Mouse (Mus musculus) megakaryocyte progenitor cell, adult 5-6 weeks (primary cell): Measurements from ENCODE around the gene Ccl11. TPM values are rescaled to one million over a fixed set of nuclear protein-coding genes. Genes with fewer than 3 reads are reported as not detected.
A peak's percentile ranks its signal among the peaks of the same experiment; 100 is the strongest.

ENCODE experiments used
- ATAC-seq: replicated peaks from 2 replicates; pipeline ENCODE4 v1.8.0; 2016; ENCODE audit warnings: mild to moderate bottlenecking, moderate TSS enrichment, inconsistent platforms; ENCODE audit not compliant: poor library complexity
- total RNA-seq, 2 experiments: library from RNA; stranded (forward) in 1 of 2; stranded (reverse) in 1 of 2; fragments of 157-497, 149-512 nt in 1 of 2; fragments of 200-1000 nt in 1 of 2; gene quantifications; 2 replicates each; pipeline versions ENCODE4 v1.2.3 to v1.2.4; 2015 to 2017

Ccl11 gene
- total RNA-seq (2015) (not detected in 2 replicates), total RNA-seq (2017) (not detected in 2 replicates)

GRCm38 (mm10) chr11:82057646-82058045, at the start of gene Ccl11:
Gene Ccl11 (plus strand): TSS chr11:82057823.
- ATAC-seq = no peak

- no peak for ATAC-seq
Observed at GRCm38 (mm10) chr11:82010115-82010514, 47.5 kb upstream of the Ccl11 start.

GRCm38 (mm10) chr11:82011411-82012193, 46.0 kb upstream of the Ccl11 start:
- no peak for ATAC-seq

GRCm38 (mm10) chr11:82013756-82014155, 43.9 kb upstream of the Ccl11 start:
- no peak for ATAC-seq

GRCm38 (mm10) chr11:82015066-82015465, 42.6 kb upstream of the Ccl11 start:
- ATAC-seq = peak; percentile 94

GRCm38 (mm10) chr11:82016181-82016780, 41.3 kb upstream of the Ccl11 start:
- ATAC-seq = no peak

- ATAC-seq = no peak
Observed at GRCm38 (mm10) chr11:82019389-82019788, 38.2 kb upstream of the Ccl11 start.

- no peak for ATAC-seq
Observed at GRCm38 (mm10) chr11:82019793-82020192, 37.8 kb upstream of the Ccl11 start.

GRCm38 (mm10) chr11:82021406-82021805, 36.2 kb upstream of the Ccl11 start:
- ATAC-seq = peak; percentile 42

- ATAC-seq = peak; percentile 70
Observed at GRCm38 (mm10) chr11:82022504-82023056, 35.0 kb upstream of the Ccl11 start.

- ATAC-seq = peak; percentile 76
Observed at GRCm38 (mm10) chr11:82023769-82024168, 33.9 kb upstream of the Ccl11 start.

- no peak for ATAC-seq
Observed at GRCm38 (mm10) chr11:82030171-82030570, 27.5 kb upstream of the Ccl11 start.

GRCm38 (mm10) chr11:82032136-82032535, 25.5 kb upstream of the Ccl11 start:
- no peak for ATAC-seq

GRCm38 (mm10) chr11:82032678-82033344, 24.8 kb upstream of the Ccl11 start:
- ATAC-seq = no peak

- no peak for ATAC-seq
Observed at GRCm38 (mm10) chr11:82034446-82034845, 23.2 kb upstream of the Ccl11 start.

GRCm38 (mm10) chr11:82035356-82035755, 22.3 kb upstream of the Ccl11 start, which contains the start of gene Ccl2:
Gene Ccl2 (plus strand): TSS chr11:82035571.
- peak; percentile 96 for ATAC-seq

GRCm38 (mm10) chr11:82035857-82036256, 21.8 kb upstream of the Ccl11 start:
- no peak for ATAC-seq

GRCm38 (mm10) chr11:82038535-82038934, 19.1 kb upstream of the Ccl11 start, which contains the start of gene Gm17268:
Gene Gm17268 (minus strand): TSS chr11:82038562.
- no peak for ATAC-seq

GRCm38 (mm10) chr11:82039132-82039660, 18.4 kb upstream of the Ccl11 start:
- no peak; the same call in 1 of the 2 replicates for ATAC-seq

GRCm38 (mm10) chr11:82041671-82042080, 15.9 kb upstream of the Ccl11 start:
- peak; percentile 85 for ATAC-seq

GRCm38 (mm10) chr11:82045471-82045870, 12.2 kb upstream of the Ccl11 start, which contains the start of gene Ccl7:
Gene Ccl7 (plus strand): TSS chr11:82045712.
- no peak for ATAC-seq
